Mouse (Mus musculus) cortical plate, adult 2 months (tissue): ENCODE data around the gene Arid5b. TPM values are rescaled to one million over a fixed set of nuclear protein-coding genes. Genes with fewer than 3 reads are reported as not detected.

Experiments used
- H3K27ac ChIP-seq: fragments of 200-500 bp; 2 replicates; pipeline ENCODE4 v1.5.1; 2012; ENCODE audit warnings: low read length, control low read depth, inconsistent platforms; ENCODE audit not compliant: insufficient read depth
- H3K4me1 ChIP-seq: fragments of 200-500 bp; 2 replicates; pipeline ENCODE4 v1.6.1; 2011; ENCODE audit warnings: low read length; ENCODE audit not compliant: control insufficient read depth, insufficient read depth
- H3K4me3 ChIP-seq: fragments of 200-500 bp; 2 replicates; pipeline ENCODE4 v1.5.1; 2011; ENCODE audit warnings: mild to moderate bottlenecking, low read length, control low read depth; ENCODE audit not compliant: insufficient read depth
- CTCF ChIP-seq: fragments of 200-500 bp; IDR thresholded peaks from 2 replicates; pipeline ENCODE4 v1.5.1; 2011; ENCODE audit warnings: mild to moderate bottlenecking, control low read depth, low read length; ENCODE audit not compliant: insufficient read depth; ENCODE audit errors: extremely low read depth
- POLR2A ChIP-seq: fragments of 200-500 bp; IDR thresholded peaks from 2 replicates; pipeline ENCODE4 v1.6.1; 2011; ENCODE audit warnings: mild to moderate bottlenecking, low read length, control low read depth; ENCODE audit not compliant: insufficient read depth; ENCODE audit errors: extremely low read depth
- polyA plus RNA-seq: library from polyadenylated mRNA; depleted of rRNA; stranded (reverse); fragments of >200 nt; gene quantifications from 2 replicates; pipeline ENCODE4 v1.2.3, GENCODE M21; 2012; rRNA removed

Arid5b gene
- 11.7 TPM in 2 replicates for polyA plus RNA-seq

DNA sequence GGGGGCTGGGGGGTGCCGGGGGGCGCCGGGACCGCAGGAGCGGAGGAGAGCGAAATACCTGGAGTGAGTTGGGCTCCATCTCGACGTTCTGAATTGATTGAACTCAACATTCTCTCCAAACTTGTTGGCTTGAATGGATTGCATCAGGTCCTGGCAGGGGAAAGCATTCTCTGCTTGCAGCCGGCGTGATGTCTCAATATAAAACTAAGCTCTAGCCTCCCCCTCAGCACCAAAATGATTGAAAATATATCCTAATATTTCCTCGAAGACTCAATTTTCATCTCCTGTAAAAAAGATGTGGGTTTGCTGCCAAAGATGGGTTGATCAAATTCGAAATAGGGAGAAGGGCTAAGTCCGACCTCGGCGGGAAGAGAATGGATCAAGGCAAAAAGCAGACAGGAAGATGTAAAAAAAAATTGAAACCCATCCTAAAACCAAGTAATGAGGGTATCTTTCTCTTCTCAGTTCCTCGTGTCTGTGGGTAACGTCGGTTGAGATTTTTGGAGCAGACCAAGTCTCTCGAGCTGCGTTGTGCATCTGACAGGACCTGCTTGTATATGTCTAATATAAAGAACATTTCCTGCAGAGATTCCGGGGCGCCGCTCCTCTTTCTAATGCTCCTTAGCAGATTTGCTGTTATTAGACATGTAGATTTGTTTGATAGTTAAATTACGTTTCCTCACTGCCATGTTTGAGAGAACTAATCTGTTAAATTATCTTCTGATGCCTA lies at the start of gene Arid5b:
Gene Arid5b, minus strand, starts transcription at position 109 of the 730 bp plus-strand sequence.
- peak; percentile 51 for TF ChIP-seq POLR2A
- TF ChIP-seq CTCF: no peak
- peaks cover 2% of the 10 kb centered on the region; the same call in 1 of the 2 replicates for H3K4me1 ChIP-seq
- H3K27ac ChIP-seq: peak within 1 kb of the TSS; percentile 97
- peak within 1 kb of the TSS; percentile 91 for H3K4me3 ChIP-seq

DNA sequence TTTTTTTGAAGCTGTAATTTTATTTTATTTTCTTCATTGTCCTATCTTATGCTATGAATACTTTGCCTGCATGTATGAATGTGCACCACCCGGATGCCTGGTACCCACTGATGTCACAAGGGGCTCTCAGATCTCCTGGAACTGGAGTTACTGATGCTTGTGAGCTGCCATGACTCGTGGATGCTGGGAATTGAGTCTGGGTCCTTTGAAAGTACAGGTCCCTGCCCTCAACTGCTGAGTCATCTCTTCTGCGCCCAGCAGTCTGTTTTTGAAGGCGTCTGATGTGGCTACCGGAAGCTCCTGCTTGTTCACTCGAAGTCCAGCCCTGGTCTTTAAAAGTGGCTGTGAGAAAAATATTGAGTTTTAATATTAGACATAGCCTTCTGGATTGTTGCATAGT lies 46.8 kb upstream of the Arid5b start:
- H3K4me3 ChIP-seq: no peak overlapping the region
- TF ChIP-seq POLR2A (no peak), CTCF (no peak)
- no peak overlapping the region for H3K27ac ChIP-seq
- peaks cover 2% of the 10 kb centered on the region for H3K4me1 ChIP-seq

DNA sequence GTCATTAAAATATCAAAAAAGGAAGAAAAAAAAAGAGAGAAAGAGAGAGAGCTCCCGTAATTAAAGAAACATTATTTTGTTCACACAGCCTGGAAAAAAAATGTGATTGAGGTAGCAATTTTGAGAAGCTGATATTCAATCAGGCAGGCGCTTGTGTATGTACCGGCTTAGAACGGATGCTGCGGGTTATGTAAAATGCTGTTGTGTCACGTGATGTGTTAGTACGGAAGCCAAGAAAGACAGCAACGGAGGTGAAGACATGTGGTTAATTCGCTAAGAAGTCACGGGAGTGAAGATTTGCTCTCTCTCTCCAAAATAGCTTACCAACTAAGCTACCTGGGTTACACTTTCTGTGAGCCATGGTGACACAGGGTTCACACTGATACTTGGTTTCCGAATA lies 45.5 kb upstream of the Arid5b start:
- TF ChIP-seq CTCF: no peak
- TF ChIP-seq POLR2A: no peak

DNA sequence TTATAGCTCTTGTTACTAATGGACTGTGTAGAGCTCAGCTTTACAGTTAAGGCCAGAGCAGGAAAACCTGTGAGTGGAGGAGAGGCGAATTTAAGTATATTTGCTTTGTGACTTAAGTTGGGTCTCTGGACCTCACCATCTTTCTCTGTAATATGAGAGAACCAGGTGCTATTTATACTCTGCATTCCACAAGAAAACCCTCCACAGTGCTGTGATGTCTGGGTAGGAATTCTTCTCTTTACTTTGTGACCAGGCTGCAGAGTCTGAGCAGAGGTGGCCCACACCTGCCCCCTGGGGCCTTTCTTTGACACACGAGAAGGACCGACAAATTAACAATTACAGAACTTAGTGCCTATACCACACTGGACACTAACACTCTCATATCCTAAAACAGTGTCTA lies 44.6 kb upstream of the Arid5b start:
- Histone ChIP-seq H3K27ac (no peak overlapping the region), H3K4me3 (no peak overlapping the region), H3K4me1 (peaks cover 2% of the 10 kb centered on the region)
- TF ChIP-seq CTCF (no peak), POLR2A (no peak)

More for the DNA sequence above, 45.5 kb upstream of the Arid5b start:
- peak overlapping the region; percentile 8; the same call in 1 of the 2 replicates for H3K4me3 ChIP-seq
- H3K4me1 ChIP-seq: peaks cover 2% of the 10 kb centered on the region
- no peak overlapping the region for H3K27ac ChIP-seq

DNA sequence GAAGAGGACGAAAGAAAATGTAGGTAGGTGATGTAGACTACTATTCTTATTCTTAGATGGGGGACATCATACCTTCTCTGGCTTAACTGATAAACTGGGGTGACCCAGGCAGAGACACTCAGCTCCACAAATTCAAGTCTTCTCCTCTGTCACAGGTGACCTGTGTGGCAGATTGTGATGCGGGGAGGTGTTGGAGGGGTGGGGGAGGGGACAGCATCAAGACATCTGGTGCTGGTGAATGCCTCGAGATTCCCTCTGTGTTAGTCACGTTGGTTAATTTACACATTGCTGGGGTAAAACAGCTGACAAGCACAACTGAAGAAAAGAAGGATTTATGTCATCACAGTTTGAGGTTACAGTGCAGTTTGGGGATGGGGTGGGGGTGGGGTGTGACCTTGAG lies 42.4 kb upstream of the Arid5b start:
- H3K27ac ChIP-seq: no peak overlapping the region
- peaks cover 2% of the 10 kb centered on the region for H3K4me1 ChIP-seq
- TF ChIP-seq CTCF (no peak), POLR2A (no peak)
- H3K4me3 ChIP-seq: no peak overlapping the region

DNA sequence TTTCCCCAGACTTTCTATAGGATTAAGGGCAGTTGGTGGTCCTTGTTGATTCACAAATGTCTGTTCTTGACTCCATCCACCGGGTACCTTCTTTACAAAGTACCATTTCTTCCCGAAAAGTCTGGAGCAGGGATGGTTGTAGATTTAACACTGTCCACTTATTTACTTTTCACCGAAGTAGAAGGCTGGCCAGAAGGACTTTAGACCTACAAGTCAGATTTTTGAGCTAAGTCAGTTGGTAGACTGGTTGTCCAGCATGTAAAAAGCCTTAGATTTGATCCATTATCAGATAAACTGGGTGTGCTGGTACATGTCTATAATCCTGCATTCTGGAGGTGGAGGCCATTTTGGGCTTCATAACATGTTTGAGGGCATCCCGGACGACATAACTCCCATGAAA lies 42.0 kb upstream of the Arid5b start:
- no peak for TF ChIP-seq POLR2A
- no peak for TF ChIP-seq CTCF
- H3K27ac ChIP-seq: no peak overlapping the region
- H3K4me3 ChIP-seq: no peak overlapping the region
- peaks cover 2% of the 10 kb centered on the region for H3K4me1 ChIP-seq

DNA sequence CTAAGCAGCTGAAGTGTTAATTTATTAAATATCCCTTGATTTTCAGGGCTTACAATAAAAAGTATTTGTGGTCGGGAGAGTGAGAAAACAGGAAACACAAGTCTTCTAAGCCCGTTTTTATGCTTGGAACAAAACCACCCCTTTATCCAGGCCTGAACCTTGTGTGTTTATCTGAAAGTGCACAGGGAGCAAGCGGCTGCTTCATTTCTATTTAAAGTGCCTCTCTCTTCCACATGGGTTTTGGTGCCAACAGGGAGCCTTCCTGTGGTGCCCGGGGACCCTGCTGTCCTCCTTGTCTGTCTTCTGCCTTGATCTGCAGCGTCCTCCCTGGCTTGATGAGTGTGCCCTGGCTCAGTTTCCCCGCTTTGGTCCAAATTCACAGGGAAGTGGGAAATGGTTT lies 40.9 kb upstream of the Arid5b start:
- no peak for TF ChIP-seq POLR2A
- no peak for TF ChIP-seq CTCF
- Histone ChIP-seq H3K4me1 (peaks cover 2% of the 10 kb centered on the region), H3K27ac (no peak overlapping the region), H3K4me3 (no peak overlapping the region)

DNA sequence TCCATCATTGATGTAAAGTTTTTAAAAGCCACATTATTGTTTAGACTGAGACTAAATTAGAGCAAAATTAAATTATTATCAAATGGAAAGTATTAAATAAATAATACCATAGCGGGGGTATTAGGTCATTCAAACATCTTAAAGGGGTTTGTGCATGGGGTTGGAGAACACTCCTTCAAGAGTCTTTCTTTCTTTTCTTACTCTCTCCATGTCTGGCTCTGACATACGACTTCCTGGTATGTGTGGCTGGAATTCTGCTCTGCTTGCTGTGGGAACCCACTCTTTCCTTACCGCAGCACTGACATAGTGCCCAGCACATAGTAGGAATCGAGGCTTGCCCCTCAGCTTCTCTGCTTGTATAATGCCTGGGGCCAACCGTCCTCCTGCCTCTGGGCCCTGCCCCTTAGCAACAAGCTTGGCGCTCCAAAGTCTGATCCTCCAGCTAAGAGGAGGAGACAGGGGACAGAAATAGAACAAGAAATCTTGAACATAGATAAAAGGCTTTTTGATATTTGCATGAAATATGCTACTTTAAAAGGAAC lies 40.0 kb upstream of the Arid5b start:
- no peak overlapping the region for H3K27ac ChIP-seq
- TF ChIP-seq CTCF (no peak), POLR2A (no peak)
- no peak overlapping the region for H3K4me3 ChIP-seq
- peaks cover 2% of the 10 kb centered on the region for H3K4me1 ChIP-seq

DNA sequence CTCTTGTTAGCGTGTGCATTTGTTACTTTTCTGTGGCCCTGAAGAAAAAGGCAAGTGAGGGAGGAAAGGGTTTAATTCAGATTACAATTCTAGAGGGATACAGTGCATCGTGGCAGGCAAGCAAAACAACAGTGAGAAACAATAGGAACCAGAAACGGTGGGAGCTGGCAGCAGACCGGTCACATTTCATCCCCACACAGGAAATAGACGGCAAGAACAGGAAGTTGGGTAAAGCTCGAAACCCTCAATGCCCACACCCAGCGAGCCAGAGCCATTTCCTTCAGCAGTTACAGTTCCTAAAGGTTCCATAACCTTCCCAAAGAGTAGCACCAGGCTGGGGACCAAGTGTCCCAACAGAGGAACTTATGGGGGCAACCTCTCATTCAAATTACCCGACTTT lies 34.2 kb upstream of the Arid5b start:
- Histone ChIP-seq H3K27ac (no peak overlapping the region), H3K4me1 (no peaks in the 10 kb centered on the region), H3K4me3 (no peak overlapping the region)
- no peak for TF ChIP-seq POLR2A
- TF ChIP-seq CTCF: no peak

DNA sequence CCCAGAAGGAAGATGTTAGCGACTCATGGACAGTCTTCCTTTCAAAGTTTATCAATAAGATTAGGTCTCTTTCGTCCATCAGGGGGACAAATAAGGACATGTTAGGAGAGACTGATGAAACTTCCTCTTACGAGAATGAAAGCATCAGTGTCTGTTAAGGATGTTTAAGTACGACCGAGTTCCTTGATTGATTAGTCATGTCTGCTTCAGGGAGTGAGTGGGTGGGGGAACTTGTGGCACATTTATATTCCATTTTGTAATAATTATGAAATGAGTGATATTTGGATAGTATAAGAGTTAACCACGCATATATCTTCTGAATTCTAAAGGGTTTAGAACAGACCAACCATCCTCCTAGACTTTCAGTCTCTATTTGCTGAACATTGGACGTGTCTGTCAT lies 22.5 kb upstream of the Arid5b start:
- Histone ChIP-seq H3K4me1 (no peaks in the 10 kb centered on the region), H3K27ac (no peak overlapping the region), H3K4me3 (no peak overlapping the region)
- no peak for TF ChIP-seq POLR2A
- no peak for TF ChIP-seq CTCF
